Mouse (Mus musculus): ENCODE data around the gene Vmn1r107. TPM values are rescaled to one million over a fixed set of nuclear protein-coding genes. Genes with fewer than 3 reads are reported as not detected.
"Not testable (repeated sequence)": the region's sequence is repeated elsewhere in the genome, so short reads cannot be mapped to it uniquely, and the experiment has no call there.

Gene Vmn1r107
- polyA plus RNA-seq (2017; shearing (Covaris generic)): not detected

DNA sequence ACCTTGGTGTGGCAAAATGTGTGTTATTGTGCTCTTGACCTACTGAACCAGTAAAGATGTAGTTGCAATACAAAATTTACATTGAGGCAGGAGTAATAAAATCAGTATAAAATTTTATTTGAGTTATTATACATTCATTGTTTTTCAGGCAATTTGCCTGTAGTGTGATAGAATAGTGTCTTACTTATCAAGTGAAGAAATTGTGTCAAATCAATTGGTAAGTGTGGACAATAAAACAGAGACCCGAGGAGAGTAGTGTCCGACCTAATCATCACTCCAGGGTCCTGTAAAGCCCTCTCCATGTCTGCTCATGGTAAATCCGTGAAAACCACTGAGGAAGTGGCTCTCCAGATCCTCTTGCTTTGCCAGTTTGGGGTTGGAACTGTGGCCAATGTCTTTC lies at the start of gene Vmn1r107:
TSS of gene Vmn1r107 (plus strand) at position 301 of the 400 bp plus-strand sequence.
- not testable (repeated sequence) for ATAC-seq

DNA sequence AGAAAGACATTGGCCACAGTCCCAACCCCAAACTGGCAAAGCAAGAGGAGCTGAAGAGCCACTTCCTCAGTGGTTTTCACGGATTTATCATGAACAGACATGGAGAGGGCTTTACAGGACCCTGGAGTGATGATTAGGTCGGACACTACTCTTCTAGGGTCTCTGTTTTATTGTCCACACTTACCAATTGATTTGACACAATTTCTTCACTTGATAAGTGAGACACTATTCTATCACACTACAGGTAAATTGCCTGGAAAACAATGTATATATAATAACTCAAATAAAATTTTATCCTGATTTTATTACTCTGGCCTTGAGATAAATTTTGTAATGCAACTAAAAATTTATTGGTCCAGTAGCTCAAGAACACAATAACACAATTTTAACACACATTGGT lies 34.4 kb downstream of the Vmn1r107 start, which contains the start of gene Vmn1r111:
TSS of gene Vmn1r111 (minus strand) at position 101 of the 400 bp plus-strand sequence.
- ATAC-seq: not testable (repeated sequence)

Other genes starting within 250 kb of the Vmn1r107 start
- gene Vmn1r101, start 226.3 kb upstream of the Vmn1r107 start, polyA plus RNA-seq (2017; shearing (Covaris generic)): not detected
- not detected for gene Gm10670, start 194.0 kb upstream of the Vmn1r107 start, polyA plus RNA-seq (2017; shearing (Covaris generic))
- not detected for gene Vmn1r103, start 158.4 kb upstream of the Vmn1r107 start, polyA plus RNA-seq (2017; shearing (Covaris generic))
- not detected for gene Vmn1r104, start 135.1 kb upstream of the Vmn1r107 start, polyA plus RNA-seq (2017; shearing (Covaris generic))
- not detected for gene Gm5726, start 123.2 kb upstream of the Vmn1r107 start, polyA plus RNA-seq (2017; shearing (Covaris generic))
- not detected for gene Gm4141, start 92.7 kb upstream of the Vmn1r107 start, polyA plus RNA-seq (2017; shearing (Covaris generic))
- not detected for gene Gm4513, start 69.9 kb upstream of the Vmn1r107 start, polyA plus RNA-seq (2017; shearing (Covaris generic))
- gene Vmn1r111, start 34.3 kb downstream of the Vmn1r107 start, polyA plus RNA-seq (2017; shearing (Covaris generic)): not detected
- not detected for gene Gm10668, start 61.7 kb downstream of the Vmn1r107 start, polyA plus RNA-seq (2017; shearing (Covaris generic))
- gene Vmn1r112, start 102.3 kb downstream of the Vmn1r107 start, polyA plus RNA-seq (2017; shearing (Covaris generic)): not detected
- not detected for gene Vmn1r113, start 118.4 kb downstream of the Vmn1r107 start, polyA plus RNA-seq (2017; shearing (Covaris generic))
- gene Vmn1r114, start 143.3 kb downstream of the Vmn1r107 start, polyA plus RNA-seq (2017; shearing (Covaris generic)): not detected
- gene Vmn1r115, start 176.1 kb downstream of the Vmn1r107 start, polyA plus RNA-seq (2017; shearing (Covaris generic)): not detected
- gene Vmn1r116, start 203.3 kb downstream of the Vmn1r107 start, polyA plus RNA-seq (2017; shearing (Covaris generic)): not detected
- gene Vmn1r117, start 215.2 kb downstream of the Vmn1r107 start, polyA plus RNA-seq (2017; shearing (Covaris generic)): not detected
- gene Vmn1r118, start 243.4 kb downstream of the Vmn1r107 start, polyA plus RNA-seq (2017; shearing (Covaris generic)): not detected